Mouse (Mus musculus) left cerebral cortex, postnatal 36 days (tissue): ENCODE data around the gene Gstt2. TPM values are rescaled to one million over a fixed set of nuclear protein-coding genes. Genes with fewer than 3 reads are reported as not detected.

ENCODE experiments used
- DNase-seq, 2 experiments: peaks; one replicate each; pipeline ENCODE4 v3.0.0; 2021 to 2022; ENCODE audit warnings: low spot score in 2 of 2, mixed read lengths in 1 of 2
- intact Hi-C: fragments of 180-260 bp; cut with DNase I; formaldehyde crosslinking; loops from one replicate; pipeline ENCODE4 v1.15.1; 2025
- total RNA-seq, 2 experiments: library from RNA; stranded (reverse); gene quantifications; 2 replicates each; pipeline ENCODE4 v1.2.3; 2021

Gstt2 gene
- total RNA-seq, 2 experiments from 2014 or later = 4.8 to 5.0 TPM

GRCm38 (mm10) chr10:75788277-75788676 lies 48.9 kb downstream of the Gstt2 start:
- no peak for DNase-seq
- intact Hi-C loops = no loop called here

DNA sequence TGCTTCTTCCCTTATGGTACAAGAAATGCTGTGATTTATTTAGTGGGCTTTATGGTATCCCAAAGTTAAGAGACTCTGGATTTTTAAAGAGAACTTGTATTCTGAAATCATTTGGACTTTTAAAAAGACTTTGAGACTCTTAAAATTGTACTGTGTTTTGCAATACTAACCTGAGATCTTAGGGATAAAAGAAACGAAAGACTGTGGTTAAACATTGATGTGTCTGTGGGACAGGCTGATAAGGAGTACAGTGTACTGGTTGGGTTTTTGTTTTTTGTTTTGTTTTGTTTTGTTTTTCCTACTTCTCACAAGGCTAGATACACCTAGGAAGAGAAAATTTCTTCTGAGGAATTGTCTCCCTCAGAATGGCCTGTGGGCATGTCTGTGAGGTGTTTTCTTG lies 51.8 kb downstream of the Gstt2 start:
- intact Hi-C loops = no loop called here
- no peak for DNase-seq

Other genes starting within 250 kb of the Gstt2 start
- 1 to 10 TPM; 1.6 to 2.9 TPM for gene Ggt5, start 248.1 kb downstream of the Gstt2 start, total RNA-seq
- 1 to 10 TPM; 7.8 to 8.3 TPM for gene Susd2, start 193.4 kb downstream of the Gstt2 start, total RNA-seq
- 10 to 100 TPM; 66.4 to 85.5 TPM for gene Cabin1, start 73.1 kb downstream of the Gstt2 start, total RNA-seq
- gene Ddt, start 64.0 kb downstream of the Gstt2 start, total RNA-seq = 10 to 100 TPM; 43.5 to 50.0 TPM
- not detected for gene Gm20441, start 56.5 kb downstream of the Gstt2 start, total RNA-seq
- gene Gstt3, start 56.0 kb downstream of the Gstt2 start, total RNA-seq = 1 to 10 TPM in 1 of 2 experiments, under 1 TPM in 1; 0.91 to 2.0 TPM
- gene Gstt1, start 38.8 kb downstream of the Gstt2 start, total RNA-seq = 10 to 100 TPM in 1 of 2 experiments, 1 to 10 TPM in 1; 6.2 to 11.4 TPM
- gene Gstt4, start 14.9 kb downstream of the Gstt2 start, total RNA-seq = not detected
- 100 to 1,000 TPM; 506 to 546 TPM for gene Mif, start 22.8 kb upstream of the Gstt2 start, total RNA-seq
- gene Derl3, start 56.0 kb upstream of the Gstt2 start, total RNA-seq = 1 to 10 TPM; 3.3 to 3.8 TPM
- gene Smarcb1, start 84.2 kb upstream of the Gstt2 start, total RNA-seq = 10 to 100 TPM; 80.0 to 82.4 TPM
- 100 to 1,000 TPM; 373 to 446 TPM for gene Chchd10, start 95.7 kb upstream of the Gstt2 start, total RNA-seq
- 1 to 10 TPM in 1 of 2 experiments, under 1 TPM in 1; 0.79 to 1.7 TPM for gene Mmp11, start 99.1 kb upstream of the Gstt2 start, total RNA-seq
- under 1 TPM in 1 of 2 experiments, not detected in 1; 0.35 TPM for gene Gm867, start 103.2 kb upstream of the Gstt2 start, total RNA-seq
- gene Vpreb3, start 105.6 kb upstream of the Gstt2 start, total RNA-seq = not detected
- not detected for gene Gm5134, start 117.1 kb upstream of the Gstt2 start, total RNA-seq
- gene Zfp280b, start 195.2 kb upstream of the Gstt2 start, total RNA-seq = 10 to 100 TPM; 14.6 TPM